ENCODE assay signal across 8 mouse cellular contexts in genomic region chr4:146932311-146933082, GRCm38 (mm10). TPM values are rescaled to one million over a fixed set of nuclear protein-coding genes. Genes with fewer than 3 reads are reported as not detected.
DNase-seq lines count a peak whose midpoint lies in the region; ATAC-seq and TF ChIP-seq lines count a peak whose summit lies in the region.
"Had no signal": no experiment of that assay in that cellular context is flagged by ENCODE, and none has a peak within 500 bp of the region (broad histone marks: within the 10 kb centered on the region; RNA-seq: fewer than 3 reads in every experiment).

No protein-coding gene starts in this region.

- peak overlapping the region; percentile 51 for H3K4me2 ChIP-seq in hindbrain, embryonic 12.5 days (replicated peaks)
- peak overlapping the region; percentile 36 for H3K4me2 ChIP-seq in midbrain, embryonic 11.5 days

- H3K9me3 ChIP-seq in ES-E14 (ENCODE audit: control insufficient read depth, insufficient read depth, low read depth, low read length), result no peaks in the 10 kb centered on the region
- peaks cover 32% of the 10 kb centered on the region for H3K9me3 ChIP-seq in hindbrain, embryonic 12.5 days (replicated peaks)
- H3K9me3 ChIP-seq in midbrain, embryonic 11.5 days (ENCODE audit: control insufficient read depth, low read length), result peaks cover 6% of the 10 kb centered on the region; the same call in 1 of the 2 replicates

- H3K4me3 ChIP-seq in ES-E14 (ENCODE audit: insufficient read depth in 1 of 2, low read depth in 1 of 2, low read length in 2 of 2, poor library complexity in 1 of 2, severe bottlenecking in 1 of 2), result peak overlapping the region; percentile 78 to 94
- H3K4me3 ChIP-seq in hindbrain, embryonic 12.5 days, result peak overlapping the region; percentile 32
- H3K4me3 ChIP-seq in midbrain, embryonic 11.5 days (ENCODE audit: low read depth, low read length), result peak overlapping the region; percentile 21

- in situ Hi-C loops in ES-E14 (cut with MboI; ENCODE audit: low sequenced_read_pairs in 2 of 2, unreplicated experiment in 2 of 2), result no loop called here

- 0 out of 4 replicates have a peak, but pooled peaks cover 0 to 3% of the 10 kb centered on the region in 2 experiments for H3K4me1 ChIP-seq in ES-E14 (ENCODE audit: control insufficient read depth in 2 of 2, insufficient read depth in 2 of 2, low read length in 2 of 2, poor library complexity in 1 of 2)
- no peaks in the 10 kb centered on the region for H3K4me1 ChIP-seq in hindbrain, embryonic 12.5 days
- no peaks in the 10 kb centered on the region for H3K4me1 ChIP-seq in midbrain, embryonic 11.5 days (ENCODE audit: control insufficient read depth, insufficient read depth, low read length)

- H3K9ac ChIP-seq in ES-E14 (ENCODE audit: insufficient read depth, low read depth, low read length, poor library complexity, severe bottlenecking), result peak overlapping the region; percentile 96
- no peak overlapping the region for H3K9ac ChIP-seq in hindbrain, embryonic 12.5 days
- no peak overlapping the region for H3K9ac ChIP-seq in midbrain, embryonic 11.5 days (ENCODE audit: low read length)

- H3K27ac ChIP-seq in ES-E14 (ENCODE audit: insufficient read depth, low read depth, low read length, poor library complexity, severe bottlenecking), result no peak overlapping the region
- H3K27ac ChIP-seq in hindbrain, embryonic 12.5 days, result no peak overlapping the region
- H3K27ac ChIP-seq in midbrain, embryonic 11.5 days (ENCODE audit: low read depth, low read length), result no peak overlapping the region

- H3K36me3 ChIP-seq in ES-E14 (ENCODE audit: control insufficient read depth, insufficient read depth, low read length, poor library complexity, severe bottlenecking), result no peaks in the 10 kb centered on the region
- H3K36me3 ChIP-seq in hindbrain, embryonic 12.5 days, result no peaks in the 10 kb centered on the region
- H3K36me3 ChIP-seq in midbrain, embryonic 11.5 days (ENCODE audit: control insufficient read depth, insufficient read depth, low read length), result no peaks in the 10 kb centered on the region

- 8% methylated on average over 75 of the region's 77 CpGs for WGBS in hindbrain, embryonic 12.5 days
- 9% methylated on average over 77 of the region's 77 CpGs for WGBS in midbrain, embryonic 11.5 days

- DNase-seq in A20 (ENCODE audit: low read depth, low spot score) (peak; percentile 4), ES-E14 (ENCODE audit: low read depth, low spot score) (peak; percentile 71)
- peak; percentile 83 for DNase-seq in midbrain, embryonic 11.5 days (ENCODE audit: low spot score, missing footprints)
- no peak for DNase-seq in layer of hippocampus, adult 11-12 months (ENCODE audit: low spot score)
- DNase-seq in right cerebral cortex, postnatal 4 days, result no peak

- ATAC-seq in hindbrain, embryonic 12.5 days (ENCODE audit: low FRiP score), result peak; percentile 75
- ATAC-seq in midbrain, embryonic 11.5 days (ENCODE audit: low FRiP score), result peak; percentile 85
- ATAC-seq in monocyte, adult 5-6 weeks (replicated peaks; ENCODE audit: insufficient number of reproducible peaks, low FRiP score, low TSS enrichment, poor library complexity, severe bottlenecking), result no peak

- peaks cover 9% of the 10 kb centered on the region for H3K27me3 ChIP-seq in hindbrain, embryonic 12.5 days
- H3K27me3 ChIP-seq in midbrain, embryonic 11.5 days (ENCODE audit: control insufficient read depth, insufficient read depth, low read length), result no peaks in the 10 kb centered on the region

TF ChIP-seq in ES-E14, 5 proteins besides CTCF, POLR2A, EP300 and RAD21:
- TF ChIP-seq CHD2 (IDR thresholded peaks at IDR 0.05; ENCODE audit: low read depth, low read length) (no peak), MAFK (IDR thresholded peaks at IDR 0.05; ENCODE audit: insufficient read depth, low read depth, low read length) (no peak), ZC3H11A (IDR thresholded peaks at IDR 0.05; ENCODE audit: borderline replicate concordance, low read depth, low read length) (no peak), HCFC1 (IDR thresholded peaks at IDR 0.05; ENCODE audit: borderline replicate concordance, insufficient read depth, low read length) (no peak), ZNF384 (IDR thresholded peaks at IDR 0.05; ENCODE audit: low read depth, low read length) (no peak)

RNA-seq across cellular contexts. Expression of gene Gm21411, which starts 23.1 kb away (rescaled TPM):
- 91.3 and 133 TPM in 2 replicates for total RNA-seq in ES-E14 (2012; rRNA removed)
- not detected in 2 replicates for polyA plus RNA-seq in hindbrain, embryonic 12.5 days (2016; fragmentation: Nextera tagmentation; extraction: Ambion mirVana)
- polyA plus RNA-seq in midbrain, embryonic 11.5 days (2014; fragmentation: Nextera tagmentation; extraction: Ambion mirVana), result not detected in 2 replicates
- not detected in 3 replicates for total RNA-seq in monocyte, adult 5-6 weeks (2017)
- total RNA-seq: adrenal gland, postnatal 4 days had no signal

RNA-seq across cellular contexts. Expression of gene Zfp989, which starts 39.3 kb away (rescaled TPM):
- 114 and 122 TPM in 2 replicates for total RNA-seq in ES-E14 (2012; rRNA removed)
- not detected in 2 replicates for polyA plus RNA-seq in hindbrain, embryonic 12.5 days (2016; fragmentation: Nextera tagmentation; extraction: Ambion mirVana)
- polyA plus RNA-seq in midbrain, embryonic 11.5 days (2014; fragmentation: Nextera tagmentation; extraction: Ambion mirVana), result not detected in 2 replicates
- not detected in 3 replicates for total RNA-seq in monocyte, adult 5-6 weeks (2017)

Comparison
In these comparisons a context has a peak if more than half of its experiments do, and no peak if none do; other contexts are left out.
1. DNase-seq: peak in A20 (single experiment), ES-E14 (single experiment) and midbrain, embryonic 11.5 days (single experiment); none in layer of hippocampus, adult 11-12 months (single experiment) and right cerebral cortex, postnatal 4 days (single experiment).
2. H3K4me3 ChIP-seq: peak in every context shown above with its lines; median percentile 86 in ES-E14; 32 in hindbrain, embryonic 12.5 days; 21 in midbrain, embryonic 11.5 days.
3. RNA of gene Gm21411, which starts 23.1 kb away (total RNA-seq): 91.3 to 133 TPM in ES-E14; not detected in monocyte, adult 5-6 weeks; every median in the first group is over 10 times any median in the second.
4. RNA of gene Zfp989, which starts 39.3 kb away (total RNA-seq): 114 to 122 TPM in ES-E14; not detected in monocyte, adult 5-6 weeks; every median in the first group is over 100 times any median in the second.